Mouse (Mus musculus): ENCODE results near the gene Olfr169. TPM values are rescaled to one million over a fixed set of nuclear protein-coding genes. Genes with fewer than 3 reads are reported as not detected.

Gene Olfr169
- total and polyA plus RNA-seq, 2 experiments, result not detected

- DNase-seq (ENCODE audit: extremely low read depth, low read depth, low spot score), result no peak
- 82% methylated on average over 2 of the region's 2 CpGs for WGBS
- Histone ChIP-seq H3K27ac (replicated peaks; ENCODE audit: insufficient read depth, low read depth, low read length) (no peak within 1 kb of the TSS), H3K4me3 (ENCODE audit: insufficient read depth, low read depth, low read length) (no peak within 1 kb of the TSS), H3K9ac (ENCODE audit: low read depth, low read length) (no peak within 1 kb of the TSS), H3K4me1 (ENCODE audit: control insufficient read depth, insufficient read depth, low read length) (no peaks in the 10 kb centered on the region), H3K36me3 (ENCODE audit: control insufficient read depth, insufficient read depth, low read length) (no peaks in the 10 kb centered on the region), H3K79me2 (ENCODE audit: control insufficient read depth, insufficient read depth, low read length) (no peaks in the 10 kb centered on the region), H3K27me3 (ENCODE audit: control insufficient read depth, insufficient read depth, low read length) (no peaks in the 10 kb centered on the region)
- TF ChIP-seq POLR2A (IDR thresholded peaks at IDR 0.05; ENCODE audit: extremely low read depth, insufficient read depth, low read length) (no peak), CTCF (IDR thresholded peaks at IDR 0.05; ENCODE audit: low read depth, low read length) (no peak)
Measured at GRCm38 (mm10) chr16:19522166-19522565, 49.4 kb downstream of the Olfr169 start, which contains the start of gene Olfr167. Gene Olfr167, minus strand, starts transcription at chr16:19522266.

Other genes starting within 250 kb of the Olfr169 start
- not detected in 2 replicates for gene Olfr165, start 148.7 kb downstream of the Olfr169 start, total RNA-seq (2014; rRNA removed)
- gene Olfr165, start 148.7 kb downstream of the Olfr169 start, polyA plus RNA-seq (2012; rRNA removed), result not detected in 2 replicates
- not detected in 2 replicates for gene Olfr166, start 88.1 kb downstream of the Olfr169 start, total RNA-seq (2014; rRNA removed)
- 0.09 TPM in 1 of 2 replicates, not detected in the other for gene Olfr166, start 88.1 kb downstream of the Olfr169 start, polyA plus RNA-seq (2012; rRNA removed)
- gene Olfr167, start 49.5 kb downstream of the Olfr169 start, total RNA-seq (2014; rRNA removed), result not detected in 2 replicates
- not detected in 2 replicates for gene Olfr167, start 49.5 kb downstream of the Olfr169 start, polyA plus RNA-seq (2012; rRNA removed)
- not detected in 2 replicates for gene Olfr168, start 36.3 kb downstream of the Olfr169 start, total RNA-seq (2014; rRNA removed)
- not detected in 2 replicates for gene Olfr168, start 36.3 kb downstream of the Olfr169 start, polyA plus RNA-seq (2012; rRNA removed)
- not detected in 2 replicates for gene Olfr170, start 40.1 kb upstream of the Olfr169 start, total RNA-seq (2014; rRNA removed)
- gene Olfr170, start 40.1 kb upstream of the Olfr169 start, polyA plus RNA-seq (2012; rRNA removed), result not detected in 2 replicates
- gene Olfr171, start 58.1 kb upstream of the Olfr169 start, total RNA-seq (2014; rRNA removed), result not detected in 2 replicates
- gene Olfr171, start 58.1 kb upstream of the Olfr169 start, polyA plus RNA-seq (2012; rRNA removed), result not detected in 2 replicates
- gene Lamp3, start 134.6 kb upstream of the Olfr169 start, total RNA-seq (2014; rRNA removed), result not detected in 2 replicates
- not detected in 2 replicates for gene Lamp3, start 134.6 kb upstream of the Olfr169 start, polyA plus RNA-seq (2012; rRNA removed)
- gene B3gnt5, start 188.4 kb upstream of the Olfr169 start, total RNA-seq (2014; rRNA removed), result 0.09 and 0.20 TPM in 2 replicates
- gene B3gnt5, start 188.4 kb upstream of the Olfr169 start, polyA plus RNA-seq (2012; rRNA removed), result 0.02 TPM in 2 replicates

All from liver, adult 2 months (tissue).